Mouse (Mus musculus): ENCODE measurements around the gene Gm36079. TPM values are rescaled to one million over a fixed set of nuclear protein-coding genes. Genes with fewer than 3 reads are reported as not detected.

Gene Gm36079
- polyA plus RNA-seq (2012; rRNA removed) = 0.29 TPM in 1 of 2 replicates, not detected in the other

GRCm38 (mm10) chr13:120026911-120027310 lies at the start of gene Gm36079:
TSS of gene Gm36079 (minus strand) at chr13:120027011.

GRCm38 (mm10) chr13:120052085-120052484 lies 25.3 kb upstream of the Gm36079 start, which contains the start of gene Gm21188:
TSS of gene Gm21188 (minus strand) at chr13:120052194.

Other genes with a start within 250 kb of the Gm36079 start
- gene Zfp131, start 236.1 kb downstream of the Gm36079 start, polyA plus RNA-seq (2012; rRNA removed) = 4.7 and 8.2 TPM in 2 replicates
- not detected in 2 replicates for gene AF067063, start 196.8 kb downstream of the Gm36079 start, polyA plus RNA-seq (2012; rRNA removed)
- not detected in 2 replicates for gene D13Ertd608e, start 191.0 kb downstream of the Gm36079 start, polyA plus RNA-seq (2012; rRNA removed)
- gene Tcstv1, start 132.2 kb downstream of the Gm36079 start, polyA plus RNA-seq (2012; rRNA removed) = not detected in 2 replicates
- not detected in 2 replicates for gene Gm21761, start 97.7 kb downstream of the Gm36079 start, polyA plus RNA-seq (2012; rRNA removed)
- not detected in 2 replicates for gene B020031M17Rik, start 76.2 kb downstream of the Gm36079 start, polyA plus RNA-seq (2012; rRNA removed)
- 0.04 TPM in 2 replicates for gene Gm21188, start 25.2 kb upstream of the Gm36079 start, polyA plus RNA-seq (2012; rRNA removed)
- not detected in 2 replicates for gene Gm20767, start 113.2 kb upstream of the Gm36079 start, polyA plus RNA-seq (2012; rRNA removed)
- not detected in 2 replicates for gene Gm21818, start 145.4 kb upstream of the Gm36079 start, polyA plus RNA-seq (2012; rRNA removed)
- gene Gm21762, start 188.9 kb upstream of the Gm36079 start, polyA plus RNA-seq (2012; rRNA removed) = not detected in 2 replicates
- gene Gm21731, start 212.1 kb upstream of the Gm36079 start, polyA plus RNA-seq (2012; rRNA removed) = not detected in 2 replicates
- gene AF067061, start 236.1 kb upstream of the Gm36079 start, polyA plus RNA-seq (2012; rRNA removed) = not detected in 2 replicates